In genomic region chr8:57360493-57360892, GRCm38 (mm10) we compare ENCODE assay signal across 26 mouse cellular contexts. TPM values are rescaled to one million over a fixed set of nuclear protein-coding genes. Genes with fewer than 3 reads are reported as not detected.
A peak's percentile ranks its signal among the peaks of the same experiment; 100 is the strongest.
DNase-seq lines count a peak whose midpoint lies in the region; ATAC-seq lines count a peak whose summit lies in the region.
"Had no signal": no experiment of that assay in that cellular context is flagged by ENCODE, and none has a peak within 500 bp of the region (broad histone marks: within the 10 kb centered on the region; RNA-seq: fewer than 3 reads in every experiment).

No protein-coding gene starts in this region.

- ATAC-seq in heart, embryonic 11.5 days (replicated peaks; ENCODE audit: insufficient number of reproducible peaks, low FRiP score, low TSS enrichment): no peak
- ATAC-seq in forebrain, embryonic 14.5 days: no peak
- ATAC-seq: activated CD4-positive, CD25-positive, alpha-beta regulatory T cell, adult 4 months; forebrain, embryonic 16.5 days; inflammation-experienced regulatory T-cells, adult 6 months had no signal

- no peaks in the 10 kb centered on the region for H3K9me3 ChIP-seq in heart, embryonic 11.5 days (replicated peaks; ENCODE audit: control insufficient read depth, low read length)
- H3K9me3 ChIP-seq in forebrain, embryonic 14.5 days (replicated peaks; ENCODE audit: control insufficient read depth, low read length): no peaks in the 10 kb centered on the region
- H3K9me3 ChIP-seq: liver, embryonic 13.5 days; midbrain, embryonic 12.5 days had no signal

- peaks cover 6% of the 10 kb centered on the region; the same call in 1 of the 2 replicates for H3K4me1 ChIP-seq in heart, embryonic 11.5 days (ENCODE audit: control insufficient read depth, insufficient read depth, low read length)
- H3K4me1 ChIP-seq in forebrain, embryonic 14.5 days (ENCODE audit: control insufficient read depth, insufficient read depth, low read length): no peaks in the 10 kb centered on the region; the same call in 1 of the 2 replicates
- H3K4me1 ChIP-seq: liver, embryonic 13.5 days; midbrain, embryonic 12.5 days had no signal

- H3K9ac ChIP-seq in heart, embryonic 11.5 days (ENCODE audit: low read depth, low read length): no peak overlapping the region
- no peak overlapping the region for H3K9ac ChIP-seq in forebrain, embryonic 14.5 days (ENCODE audit: low read length)
- H3K9ac ChIP-seq: hindbrain, embryonic 14.5 days; liver, embryonic 13.5 days; lung, embryonic 14.5 days; midbrain, embryonic 12.5 days had no signal

- 19% methylated on average over 2 of the region's 2 CpGs for WGBS in heart, embryonic 11.5 days (ENCODE audit: insufficient replicate concordance)
- 55% methylated on average over 2 of the region's 2 CpGs for WGBS in forebrain, embryonic 14.5 days

- H3K27ac ChIP-seq in heart, embryonic 11.5 days (ENCODE audit: low read depth, low read length): no peak overlapping the region
- H3K27ac ChIP-seq in forebrain, embryonic 14.5 days (ENCODE audit: low read depth, low read length): no peak overlapping the region
- H3K27ac ChIP-seq: hindbrain, embryonic 14.5 days; layer of hippocampus, adult 2 months; liver, embryonic 13.5 days; midbrain, embryonic 12.5 days had no signal

- DNase-seq in adrenal gland, adult 2 months: peak; percentile 13
- DNase-seq in adrenal gland, adult 8-10 months: no peak
- DNase-seq in heart, adult 8-10 months (ENCODE audit: low spot score): peak; percentile 61
- peak; percentile 39 for DNase-seq in lung, postnatal 36 days
- DNase-seq in lung, postnatal 10 days: no peak
- DNase-seq in kidney, postnatal 25 days: no peak
- no peak for DNase-seq in forebrain, embryonic 14.5 days (ENCODE audit: low spot score)
- DNase-seq: adrenal gland, postnatal 14 days; cerebellum, adult 2 months; cerebellum, postnatal 36 days; embryo, embryonic 11 days; gastrocnemius, postnatal 14 days; liver, embryonic 13.5 days; right cerebral cortex, postnatal 25 days; spleen, adult 18-20 months had no signal

- no peak overlapping the region for H3K4me3 ChIP-seq in heart, embryonic 11.5 days (ENCODE audit: low read depth, low read length)
- no peak overlapping the region for H3K4me3 ChIP-seq in forebrain, embryonic 14.5 days (ENCODE audit: low read depth, low read length)
- H3K4me3 ChIP-seq: layer of hippocampus, adult 2 months; liver, embryonic 13.5 days; midbrain, embryonic 12.5 days had no signal

- H3K4me2 ChIP-seq in heart, embryonic 11.5 days: no peak overlapping the region
- H3K4me2 ChIP-seq in forebrain, embryonic 14.5 days (ENCODE audit: low read length): no peak overlapping the region
- H3K4me2 ChIP-seq: hindbrain, embryonic 14.5 days; liver, embryonic 13.5 days; lung, embryonic 14.5 days; midbrain, embryonic 12.5 days had no signal

- H3K27me3 ChIP-seq in heart, embryonic 11.5 days (ENCODE audit: control insufficient read depth, insufficient read depth, low read length): no peaks in the 10 kb centered on the region
- H3K27me3 ChIP-seq in forebrain, embryonic 14.5 days (replicated peaks; ENCODE audit: control insufficient read depth, insufficient read depth, low read length): 0 out of 2 replicates have a peak, but pooled peaks cover 2% of the 10 kb centered on the region

- no peaks in the 10 kb centered on the region for H3K36me3 ChIP-seq in heart, embryonic 11.5 days (ENCODE audit: control insufficient read depth, insufficient read depth, low read length)
- no peaks in the 10 kb centered on the region for H3K36me3 ChIP-seq in forebrain, embryonic 14.5 days (ENCODE audit: control insufficient read depth, insufficient read depth, low read length)
- H3K36me3 ChIP-seq: liver, embryonic 13.5 days; midbrain, embryonic 12.5 days had no signal

RNA-seq across cellular contexts. Expression of gene Hand2, which starts 39.7 kb away (rescaled TPM):
- 10 to 100 TPM; 30.6 to 56.3 TPM for total RNA-seq in adrenal gland, adult 2 months (2021)
- 46.9 and 76.2 TPM in 2 replicates for polyA plus RNA-seq in adrenal gland, adult 2 months (2012; rRNA removed)
- total RNA-seq in adrenal gland, adult 8-10 months (2022): 10 to 100 TPM; 41.8 to 70.8 (median 51.0) TPM
- total RNA-seq in heart, adult 8-10 months (2022): 10 to 100 TPM; 43.0 to 58.5 (median 52.6) TPM
- 17.2 and 17.9 TPM in 2 replicates for polyA plus RNA-seq in heart, embryonic 11.5 days (2014; fragmentation: Nextera tagmentation; extraction: Ambion mirVana)
- polyA plus RNA-seq in forebrain, embryonic 14.5 days (2014; fragmentation: Nextera tagmentation; extraction: Ambion mirVana): not detected in 2 replicates
- total RNA-seq: layer of hippocampus, adult 2 months; layer of hippocampus, postnatal 25 days; megakaryocyte progenitor cell, adult 5-6 weeks; neutrophil, adult 5-6 weeks had no signal
- polyA plus RNA-seq: activated CD4-positive, CD25-positive, alpha-beta regulatory T cell, adult 4 months; cerebellum, adult 2 months; forebrain, embryonic 16.5 days; hindbrain, embryonic 14.5 days; inflammation-experienced regulatory T-cells, adult 6 months; midbrain, embryonic 12.5 days had no signal

Comparison
In these comparisons a context has a peak if more than half of its experiments do, and no peak if none do; other contexts are left out.
1. DNase-seq: peak in adrenal gland, adult 2 months (single experiment), heart, adult 8-10 months (single experiment) and lung, postnatal 36 days (single experiment); none in adrenal gland, adult 8-10 months (single experiment), lung, postnatal 10 days (single experiment), kidney, postnatal 25 days (0 of 2) and forebrain, embryonic 14.5 days (single experiment).